Comparison of ENCODE assay signal across 1 mouse cellular context in the genomic region with DNA sequence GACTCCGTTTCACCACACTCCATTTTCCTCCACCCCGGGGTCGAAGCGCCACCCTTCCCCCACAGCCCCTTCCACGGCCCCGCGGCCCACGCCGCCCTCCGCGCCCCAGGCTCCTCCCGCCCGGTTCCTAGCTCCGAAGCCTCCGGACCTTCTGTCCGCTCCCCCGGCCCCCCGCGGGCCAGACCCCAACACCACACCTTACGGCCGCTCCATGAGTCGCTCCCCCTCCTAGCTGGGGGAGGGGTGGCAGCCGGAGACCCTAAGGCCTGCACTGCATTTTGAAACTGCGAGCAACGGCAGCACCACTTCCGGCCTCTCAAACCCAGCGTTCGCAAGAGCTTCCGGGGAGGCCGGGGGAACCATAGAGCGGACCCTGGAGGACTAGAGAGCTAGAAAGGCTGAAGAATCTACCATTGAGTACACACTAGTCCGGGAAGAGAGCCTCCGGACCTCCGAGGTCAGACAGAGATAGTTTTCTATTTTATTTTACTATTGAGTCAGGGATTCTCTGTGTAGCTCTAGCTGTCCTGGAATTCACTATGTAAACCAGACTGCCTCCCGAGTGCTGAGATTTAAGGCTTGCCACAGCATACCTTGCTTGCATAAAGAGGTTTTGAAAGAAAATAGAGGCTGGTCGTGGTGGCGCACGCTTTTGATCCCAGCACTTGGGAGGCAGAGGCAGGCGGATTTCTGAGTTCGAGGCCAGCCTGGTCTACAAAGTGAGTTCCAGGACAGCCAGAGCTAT.
TF ChIP-seq lines count a peak whose summit lies in the region.

No protein-coding gene starts in this region.

TF ChIP-seq in MEL, 35 proteins besides CTCF, POLR2A, EP300 and RAD21 (continued from another document):
- peak; percentile 91 for TF ChIP-seq HCFC1 (IDR thresholded peaks at IDR 0.05; ENCODE audit: low read depth, low read length)
- TF ChIP-seq ZMIZ1 (IDR thresholded peaks at IDR 0.05; ENCODE audit: low read depth, low read length): peak; percentile 35; the same call in 1 of the 2 replicates
- TF ChIP-seq MAZ (IDR thresholded peaks at IDR 0.05; ENCODE audit: low read depth, low read length): no peak; the same call in 1 of the 2 replicates
- TF ChIP-seq TBP (IDR thresholded peaks at IDR 0.05; ENCODE audit: low read depth, low read length): peak; percentile 96
- TF ChIP-seq CHD2 (IDR thresholded peaks at IDR 0.05; ENCODE audit: low read length): no peak; the same call in 1 of the 2 replicates
- TF ChIP-seq GABPA (IDR thresholded peaks at IDR 0.05; ENCODE audit: low read depth, low read length): no peak; the same call in 1 of the 2 replicates
- TF ChIP-seq GATA1 (IDR thresholded peaks at IDR 0.05; ENCODE audit: low read depth, low read length): no peak
- TF ChIP-seq MAX (IDR thresholded peaks at IDR 0.05; ENCODE audit: low read length): no peak
- peak; percentile 83 for TF ChIP-seq SIN3A (IDR thresholded peaks at IDR 0.05; ENCODE audit: low read length)
- no peak for TF ChIP-seq ZKSCAN1 (IDR thresholded peaks at IDR 0.05; ENCODE audit: low read depth, low read length)
